Mouse (Mus musculus): ENCODE data around the gene Styk1.
A peak's percentile ranks its signal among the peaks of the same experiment; 100 is the strongest.

The Styk1 gene

GRCm38 (mm10) chr6:131369866-131370616 is 16.6 kb upstream of the Styk1 start:
- DNase-seq (ENCODE audit: inconsistent ontology term) = no peak

- DNase-seq (ENCODE audit: inconsistent ontology term) = no peak
These were observed 13.7 kb upstream of the Styk1 start for GRCm38 (mm10) chr6:131367101-131367500.

- DNase-seq (ENCODE audit: inconsistent ontology term) = no peak
These were observed 11.0 kb upstream of the Styk1 start for GRCm38 (mm10) chr6:131364353-131364752.

GRCm38 (mm10) chr6:131362987-131363765 is 9.8 kb upstream of the Styk1 start:
- no peak for DNase-seq (ENCODE audit: inconsistent ontology term)

GRCm38 (mm10) chr6:131360693-131361092 is 7.3 kb upstream of the Styk1 start:
- DNase-seq (ENCODE audit: inconsistent ontology term) = no peak

GRCm38 (mm10) chr6:131359543-131359942 is 6.1 kb upstream of the Styk1 start:
- DNase-seq (ENCODE audit: inconsistent ontology term) = no peak

GRCm38 (mm10) chr6:131354913-131355312 is 1.5 kb upstream of the Styk1 start:
- DNase-seq (ENCODE audit: inconsistent ontology term) = no peak

- peak; percentile 34 for DNase-seq (ENCODE audit: inconsistent ontology term)
These were observed 6.4 kb downstream of the Styk1 start for GRCm38 (mm10) chr6:131347026-131347425.

- DNase-seq (ENCODE audit: inconsistent ontology term) = no peak
These were observed 9.1 kb downstream of the Styk1 start for GRCm38 (mm10) chr6:131344346-131344745.

GRCm38 (mm10) chr6:131340082-131340481 is 13.3 kb downstream of the Styk1 start:
- peak; percentile 30 for DNase-seq (ENCODE audit: inconsistent ontology term)

- no peak for DNase-seq (ENCODE audit: inconsistent ontology term)
These were observed 14.1 kb downstream of the Styk1 start for GRCm38 (mm10) chr6:131339309-131339708.

- DNase-seq (ENCODE audit: inconsistent ontology term) = no peak
These were observed 14.6 kb downstream of the Styk1 start for GRCm38 (mm10) chr6:131338787-131339186.

- no peak for DNase-seq (ENCODE audit: inconsistent ontology term)
These were observed 26.3 kb downstream of the Styk1 start for GRCm38 (mm10) chr6:131327076-131327475.

- no peak for DNase-seq (ENCODE audit: inconsistent ontology term)
These were observed 31.4 kb downstream of the Styk1 start for GRCm38 (mm10) chr6:131321854-131322639.

- no peak for DNase-seq (ENCODE audit: inconsistent ontology term)
These were observed 37.0 kb downstream of the Styk1 start for GRCm38 (mm10) chr6:131316155-131317101.

- no peak for DNase-seq (ENCODE audit: inconsistent ontology term)
These were observed 45.4 kb downstream of the Styk1 start for GRCm38 (mm10) chr6:131308031-131308430.

- DNase-seq (ENCODE audit: inconsistent ontology term) = no peak
These were observed 48.6 kb downstream of the Styk1 start for GRCm38 (mm10) chr6:131304776-131305175.

GRCm38 (mm10) chr6:131298531-131298930 is 54.9 kb downstream of the Styk1 start:
- peak; percentile 19 for DNase-seq (ENCODE audit: inconsistent ontology term)

GRCm38 (mm10) chr6:131294435-131295112 is 58.8 kb downstream of the Styk1 start:
- no peak for DNase-seq (ENCODE audit: inconsistent ontology term)

- no peak for DNase-seq (ENCODE audit: inconsistent ontology term)
These were observed 59.5 kb downstream of the Styk1 start for GRCm38 (mm10) chr6:131293916-131294315.

Measured in Muller cell, postnatal 12 days (primary cell).